ENCODE assay signal across 8 mouse cellular contexts in genomic region chr3:95110911-95111726, GRCm38 (mm10). TPM values are rescaled to one million over a fixed set of nuclear protein-coding genes. Genes with fewer than 3 reads are reported as not detected.
DNase-seq lines count a peak whose midpoint lies in the region; ATAC-seq and TF ChIP-seq lines count a peak whose summit lies in the region.

Vps72 (plus strand) TSS chr3:95111022.

- TF ChIP-seq CTCF in cortical plate, adult 2 months (IDR thresholded peaks at IDR 0.05; ENCODE audit: extremely low read depth, insufficient read depth, low read length), result no peak

- H3K36me3 ChIP-seq in megakaryocyte, embryonic 14.5 days (replicated peaks; ENCODE audit: low read length), result peaks cover 25% of the 10 kb centered on the region

- peak; percentile 79 to 81 for DNase-seq in gastrocnemius, adult 8-10 months (ENCODE audit: low spot score in 2 of 2)
- DNase-seq in hindlimb bud, embryonic 11.5 days (ENCODE audit: extremely low spot score, low read depth, low spot score), result peak; percentile 78
- DNase-seq in left cerebral cortex, adult 8-10 months (ENCODE audit: low spot score in 2 of 2), result peak; percentile 83 to 85
- peak; percentile 94 for DNase-seq in right cerebral cortex, postnatal 10 days (ENCODE audit: low spot score in 2 of 2)
- peak; percentile 81 for DNase-seq in urinary bladder, postnatal 25 days (ENCODE audit: low spot score)

- H3K4me3 ChIP-seq in cortical plate, adult 2 months (ENCODE audit: insufficient read depth, low read length), result peak within 1 kb of the TSS; percentile 67
- H3K4me3 ChIP-seq in megakaryocyte, embryonic 14.5 days (replicated peaks), result peak within 1 kb of the TSS; percentile 97

- TF ChIP-seq POLR2A in cortical plate, adult 2 months (IDR thresholded peaks at IDR 0.05; ENCODE audit: extremely low read depth, insufficient read depth, low read length), result peak; percentile 64; the same call in 1 of the 2 replicates

- H3K27ac ChIP-seq in cortical plate, adult 2 months (ENCODE audit: insufficient read depth, low read length), result no peak within 1 kb of the TSS; the same call in 1 of the 2 replicates

- peak; percentile 71 for ATAC-seq in activated CD4-positive, CD25-positive, alpha-beta regulatory T cell, adult 4 months

- H3K9me3 ChIP-seq in megakaryocyte, embryonic 14.5 days, result no peaks in the 10 kb centered on the region

- no peaks in the 10 kb centered on the region for H3K27me3 ChIP-seq in megakaryocyte, embryonic 14.5 days (replicated peaks)

- H3K4me1 ChIP-seq in cortical plate, adult 2 months (ENCODE audit: control insufficient read depth, insufficient read depth, low read length), result no peaks in the 10 kb centered on the region
- peaks cover 38% of the 10 kb centered on the region for H3K4me1 ChIP-seq in megakaryocyte, embryonic 14.5 days

RNA-seq across cellular contexts. Expression of gene Vps72, which starts in this region (rescaled TPM):
- polyA plus RNA-seq in activated CD4-positive, CD25-positive, alpha-beta regulatory T cell, adult 4 months (2017; shearing (Covaris generic)), result 10 to 100 TPM; 64.5 to 64.8 TPM
- 48.0 and 52.4 TPM in 2 replicates for polyA plus RNA-seq in cortical plate, adult 2 months (2012; rRNA removed)
- 10 to 100 TPM; 51.9 to 96.7 (median 73.1) TPM for total RNA-seq in gastrocnemius, adult 8-10 months (2022)
- 10 to 100 TPM; 42.8 to 48.3 (median 43.1) TPM for total RNA-seq in left cerebral cortex, adult 8-10 months (2022)
- polyA plus RNA-seq in megakaryocyte, embryonic 14.5 days (2012; ENCODE audit: insufficient read depth, low replicate concordance), result 231 and 749 TPM in 2 replicates
